Mouse (Mus musculus): ENCODE data around the gene Atxn1. TPM values are rescaled to one million over a fixed set of nuclear protein-coding genes. Genes with fewer than 3 reads are reported as not detected.

The Atxn1 gene
- total and polyA plus RNA-seq, 3 experiments = 7.5 to 30.1 (median 27.3) TPM

GRCm38 (mm10) chr13:45938083-45938482 lies 26.7 kb downstream of the Atxn1 start:
- intact Hi-C loops (cut with DNase I) = no loop called here
- Histone ChIP-seq H3K79me2 (replicated peaks; ENCODE audit: control insufficient read depth, insufficient read depth, low read length) (no peaks in the 10 kb centered on the region), H3K9ac (ENCODE audit: low read depth, low read length) (no peak overlapping the region), H3K4me1 (ENCODE audit: control insufficient read depth, insufficient read depth, low read length) (peaks cover 2% of the 10 kb centered on the region), H3K27me3 (ENCODE audit: control insufficient read depth, insufficient read depth, low read length) (no peaks in the 10 kb centered on the region), H3K36me3 (ENCODE audit: control insufficient read depth, insufficient read depth, low read length) (peaks cover 14% of the 10 kb centered on the region), H3K4me3 (no peak overlapping the region), H3K27ac (no peak overlapping the region)
- WGBS = 78% methylated on average over 5 of the region's 5 CpGs
- DNase-seq = no peak
- TF ChIP-seq CTCF (IDR thresholded peaks at IDR 0.05) = no peak
- TF ChIP-seq POLR2A (IDR thresholded peaks at IDR 0.05; ENCODE audit: insufficient read depth, low read depth, low read length) = no peak
- TF ChIP-seq EP300 (IDR thresholded peaks at IDR 0.05; ENCODE audit: insufficient read depth, low read depth, low read length) = no peak

GRCm38 (mm10) chr13:45936765-45937164 lies 28.0 kb downstream of the Atxn1 start:
- Histone ChIP-seq H3K9ac (ENCODE audit: low read depth, low read length) (no peak overlapping the region), H3K4me3 (no peak overlapping the region), H3K27me3 (ENCODE audit: control insufficient read depth, insufficient read depth, low read length) (no peaks in the 10 kb centered on the region), H3K4me1 (ENCODE audit: control insufficient read depth, insufficient read depth, low read length) (peaks cover 4% of the 10 kb centered on the region), H3K79me2 (replicated peaks; ENCODE audit: control insufficient read depth, insufficient read depth, low read length) (peaks cover under 1% of the 10 kb centered on the region; the same call in 1 of the 2 replicates), H3K27ac (no peak overlapping the region), H3K36me3 (ENCODE audit: control insufficient read depth, insufficient read depth, low read length) (peaks cover 18% of the 10 kb centered on the region)
- TF ChIP-seq CTCF (IDR thresholded peaks at IDR 0.05) = no peak
- no peak for TF ChIP-seq EP300 (IDR thresholded peaks at IDR 0.05; ENCODE audit: insufficient read depth, low read depth, low read length)
- no peak for TF ChIP-seq POLR2A (IDR thresholded peaks at IDR 0.05; ENCODE audit: insufficient read depth, low read depth, low read length)
- intact Hi-C loops (cut with DNase I) = no loop called here
- DNase-seq = no peak

GRCm38 (mm10) chr13:45935798-45936197 lies 29.0 kb downstream of the Atxn1 start:
- Histone ChIP-seq H3K36me3 (ENCODE audit: control insufficient read depth, insufficient read depth, low read length) (peaks cover 20% of the 10 kb centered on the region), H3K27me3 (ENCODE audit: control insufficient read depth, insufficient read depth, low read length) (no peaks in the 10 kb centered on the region), H3K4me3 (no peak overlapping the region), H3K4me1 (ENCODE audit: control insufficient read depth, insufficient read depth, low read length) (peaks cover 4% of the 10 kb centered on the region), H3K79me2 (replicated peaks; ENCODE audit: control insufficient read depth, insufficient read depth, low read length) (peaks cover 2% of the 10 kb centered on the region; the same call in 1 of the 2 replicates), H3K27ac (no peak overlapping the region), H3K9ac (ENCODE audit: low read depth, low read length) (no peak overlapping the region)
- WGBS = 71% methylated on average over 7 of the region's 7 CpGs
- DNase-seq = no peak
- intact Hi-C loops (cut with DNase I) = no loop called here
- TF ChIP-seq CTCF (IDR thresholded peaks at IDR 0.05) = 0 out of 2 replicates have a peak, but pooled peaks have one; percentile 14
- no peak for TF ChIP-seq POLR2A (IDR thresholded peaks at IDR 0.05; ENCODE audit: insufficient read depth, low read depth, low read length)
- no peak for TF ChIP-seq EP300 (IDR thresholded peaks at IDR 0.05; ENCODE audit: insufficient read depth, low read depth, low read length)

- Histone ChIP-seq H3K27me3 (ENCODE audit: control insufficient read depth, insufficient read depth, low read length) (no peaks in the 10 kb centered on the region), H3K79me2 (replicated peaks; ENCODE audit: control insufficient read depth, insufficient read depth, low read length) (peaks cover 2% of the 10 kb centered on the region; the same call in 1 of the 2 replicates), H3K36me3 (ENCODE audit: control insufficient read depth, insufficient read depth, low read length) (peaks cover 19% of the 10 kb centered on the region), H3K9ac (ENCODE audit: low read depth, low read length) (no peak overlapping the region), H3K4me1 (ENCODE audit: control insufficient read depth, insufficient read depth, low read length) (peaks cover 3% of the 10 kb centered on the region), H3K27ac (no peak overlapping the region), H3K4me3 (no peak overlapping the region)
- no peak for TF ChIP-seq POLR2A (IDR thresholded peaks at IDR 0.05; ENCODE audit: insufficient read depth, low read depth, low read length)
- TF ChIP-seq EP300 (IDR thresholded peaks at IDR 0.05; ENCODE audit: insufficient read depth, low read depth, low read length) = no peak
- TF ChIP-seq CTCF (IDR thresholded peaks at IDR 0.05) = no peak
- DNase-seq = no peak
- WGBS = 83% methylated on average over 6 of the region's 6 CpGs
- intact Hi-C loops (cut with DNase I) = no loop called here
Measured at GRCm38 (mm10) chr13:45934841-45935240, 30.0 kb downstream of the Atxn1 start.

GRCm38 (mm10) chr13:45934085-45934484 lies 30.7 kb downstream of the Atxn1 start:
- peaks cover 3% of the 10 kb centered on the region for H3K4me1 ChIP-seq (ENCODE audit: control insufficient read depth, insufficient read depth, low read length)
- intact Hi-C loops (cut with DNase I) = no loop called here
- no peak overlapping the region for H3K4me3 ChIP-seq
- no peak overlapping the region for H3K27ac ChIP-seq
- H3K27me3 ChIP-seq (ENCODE audit: control insufficient read depth, insufficient read depth, low read length) = no peaks in the 10 kb centered on the region
- peaks cover 2% of the 10 kb centered on the region for H3K79me2 ChIP-seq (replicated peaks; ENCODE audit: control insufficient read depth, insufficient read depth, low read length)
- no peak overlapping the region for H3K9ac ChIP-seq (ENCODE audit: low read depth, low read length)
- no peak for DNase-seq
- no peak for TF ChIP-seq CTCF (IDR thresholded peaks at IDR 0.05)
- no peak for TF ChIP-seq POLR2A (IDR thresholded peaks at IDR 0.05; ENCODE audit: insufficient read depth, low read depth, low read length)
- TF ChIP-seq EP300 (IDR thresholded peaks at IDR 0.05; ENCODE audit: insufficient read depth, low read depth, low read length) = no peak
- 65% methylated on average over 7 of the region's 7 CpGs for WGBS
- H3K36me3 ChIP-seq (ENCODE audit: control insufficient read depth, insufficient read depth, low read length) = peaks cover 19% of the 10 kb centered on the region

GRCm38 (mm10) chr13:45932491-45932921 lies 32.3 kb downstream of the Atxn1 start:
- DNase-seq = no peak
- WGBS = 37% methylated on average over 8 of the region's 8 CpGs
- Histone ChIP-seq H3K79me2 (replicated peaks; ENCODE audit: control insufficient read depth, insufficient read depth, low read length) (peaks cover 2% of the 10 kb centered on the region), H3K4me3 (no peak overlapping the region), H3K27ac (no peak overlapping the region), H3K36me3 (ENCODE audit: control insufficient read depth, insufficient read depth, low read length) (peaks cover 12% of the 10 kb centered on the region; the same call in 1 of the 2 replicates), H3K27me3 (ENCODE audit: control insufficient read depth, insufficient read depth, low read length) (no peaks in the 10 kb centered on the region), H3K9ac (ENCODE audit: low read depth, low read length) (no peak overlapping the region), H3K4me1 (ENCODE audit: control insufficient read depth, insufficient read depth, low read length) (peaks cover 3% of the 10 kb centered on the region)
- TF ChIP-seq CTCF (IDR thresholded peaks at IDR 0.05) (no peak), POLR2A (IDR thresholded peaks at IDR 0.05; ENCODE audit: insufficient read depth, low read depth, low read length) (no peak), EP300 (IDR thresholded peaks at IDR 0.05; ENCODE audit: insufficient read depth, low read depth, low read length) (no peak)
- intact Hi-C loops (cut with DNase I) = no loop called here

Measured in heart, adult 2 months (tissue).